Mouse (Mus musculus) liver, embryonic 12.5 days (tissue): Measurements from ENCODE around the gene Fkbpl. TPM values are rescaled to one million over a fixed set of nuclear protein-coding genes. Genes with fewer than 3 reads are reported as not detected.

ENCODE experiments used
- ATAC-seq: fragments of 200-750 bp; cut with Nextera tagmentation; 2 replicates; pipeline ENCODE4 v1.8.0; 2017; ENCODE audit warnings: moderate number of reproducible peaks, mild to moderate bottlenecking, moderate library complexity
- H3K27ac ChIP-seq: fragments of 300-500 bp; sonication (generic); 2 replicates; pipeline ENCODE4 v1.5.1; 2016; ENCODE audit warnings: mild to moderate bottlenecking
- H3K27me3 ChIP-seq: fragments of 300-500 bp; sonication (generic); replicated peaks from 2 replicates; pipeline ENCODE4 v1.6.1; 2016; ENCODE audit warnings: mild to moderate bottlenecking, moderate library complexity
- H3K36me3 ChIP-seq: fragments of 300-500 bp; sonication (generic); 2 replicates; pipeline ENCODE4 v1.6.1; 2016; ENCODE audit warnings: mild to moderate bottlenecking, moderate library complexity
- H3K4me1 ChIP-seq: fragments of 300-500 bp; sonication (generic); 2 replicates; pipeline ENCODE4 v1.6.1; 2016
- H3K4me2 ChIP-seq: fragments of 300-500 bp; sonication (generic); 2 replicates; pipeline ENCODE4 v1.6.1; 2016; ENCODE audit warnings: mild to moderate bottlenecking, moderate library complexity
- H3K4me3 ChIP-seq: fragments of 300-500 bp; sonication (generic); 2 replicates; pipeline ENCODE4 v1.5.1; 2016; ENCODE audit warnings: mild to moderate bottlenecking, moderate library complexity
- H3K9ac ChIP-seq: fragments of 300-500 bp; sonication (generic); 2 replicates; pipeline ENCODE4 v1.6.1; 2016; ENCODE audit warnings: mild to moderate bottlenecking, moderate library complexity
- H3K9me3 ChIP-seq: fragments of 300-500 bp; sonication (generic); replicated peaks from 2 replicates; pipeline ENCODE4 v1.6.1; 2016; ENCODE audit warnings: mild to moderate bottlenecking, moderate library complexity
- WGBS: fragments of 180-500 bp; shearing (Covaris S2); methylation state at CpG from one replicate; pipeline ENCODE4 v1.1.7; 2016; ENCODE audit not compliant: insufficient replicate concordance; 5-methylcytosine and 5-hydroxymethylcytosine counted together
- polyA plus RNA-seq: library from polyadenylated mRNA; unstranded; fragments of >200 nt; fragmentation: Nextera tagmentation; extraction: Ambion mirVana; gene quantifications from 2 replicates; pipeline ENCODE4 v1.2.1, GENCODE M21; 2016

Fkbpl gene
- polyA plus RNA-seq, 1 experiment from 2014 or later: 7.1 TPM

DNA sequence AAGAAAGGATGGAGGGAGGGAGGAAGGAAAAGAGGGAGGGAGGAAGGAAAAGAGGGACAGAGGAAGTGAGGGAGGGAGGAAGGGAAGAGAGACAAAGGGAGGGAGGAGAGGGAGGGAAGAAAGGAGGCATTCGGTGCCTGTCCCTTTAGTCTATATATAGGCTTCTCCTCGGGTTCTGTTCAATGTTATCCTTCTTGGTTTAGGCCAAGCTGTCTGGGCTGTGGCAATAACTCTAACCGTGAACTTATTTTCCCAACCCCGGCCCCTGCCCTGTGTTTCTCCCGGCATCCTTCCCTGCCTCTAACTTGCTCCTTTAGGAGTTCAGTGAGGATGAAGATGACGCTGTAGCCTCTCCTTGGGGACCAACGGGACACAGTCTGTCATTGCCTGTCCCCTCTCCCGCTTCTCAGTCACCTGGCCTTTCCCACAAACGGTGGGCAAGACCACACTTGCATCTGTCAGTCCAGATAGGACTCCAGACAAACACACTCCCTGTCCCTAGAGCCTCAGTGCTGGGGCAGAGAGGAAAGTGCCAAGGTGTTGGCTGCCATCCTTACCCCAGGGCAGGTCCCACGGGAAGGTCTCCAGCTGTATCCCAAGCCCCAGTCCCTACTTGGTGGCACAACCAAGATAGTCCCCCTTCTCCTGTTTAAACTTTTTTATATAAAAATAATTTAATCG, 30.1 kb downstream of the Fkbpl start:
- Histone ChIP-seq H3K36me3 (no peaks in the 10 kb centered on the region), H3K4me3 (no peak overlapping the region), H3K27me3 (peaks cover 99% of the 10 kb centered on the region), H3K27ac (no peak overlapping the region), H3K9me3 (no peaks in the 10 kb centered on the region), H3K4me2 (no peak overlapping the region), H3K4me1 (peaks cover 6% of the 10 kb centered on the region; the same call in 1 of the 2 replicates), H3K9ac (no peak overlapping the region)
- WGBS: 45% methylated on average over 11 of the region's 11 CpGs
- no peak for ATAC-seq

- H3K9me3 ChIP-seq: no peaks in the 10 kb centered on the region
- H3K27me3 ChIP-seq: peaks cover 99% of the 10 kb centered on the region
- H3K36me3 ChIP-seq: no peaks in the 10 kb centered on the region
- WGBS: 59% methylated on average over 13 of the region's 13 CpGs
- no peak for ATAC-seq
- H3K9ac ChIP-seq: no peak overlapping the region
- no peak overlapping the region for H3K27ac ChIP-seq
- no peak overlapping the region for H3K4me2 ChIP-seq
- H3K4me1 ChIP-seq: peaks cover 6% of the 10 kb centered on the region; the same call in 1 of the 2 replicates
- H3K4me3 ChIP-seq: no peak overlapping the region
Measured at GRCm38 (mm10) chr17:34675205-34676092, 30.9 kb downstream of the Fkbpl start.

DNA sequence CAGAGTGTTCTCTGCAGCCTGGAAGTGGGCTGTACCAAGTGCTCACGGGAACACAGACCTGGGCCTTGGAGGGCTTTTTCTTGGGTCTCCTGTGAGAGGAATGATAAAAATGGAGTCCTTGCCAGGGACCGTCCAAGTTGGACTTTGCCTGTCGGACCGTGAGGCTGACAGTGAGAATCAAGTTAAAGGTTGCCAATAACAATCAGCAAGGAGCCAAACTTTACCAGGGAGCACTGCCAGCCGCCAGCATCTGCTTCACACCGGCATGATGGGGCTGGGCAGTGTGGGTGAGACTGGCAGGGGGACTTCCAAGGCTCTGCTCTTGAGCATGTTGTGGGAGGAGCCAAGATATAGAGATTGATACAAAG, 31.5 kb downstream of the Fkbpl start:
- H3K27ac ChIP-seq: no peak overlapping the region
- 69% methylated on average over 6 of the region's 6 CpGs for WGBS
- H3K9ac ChIP-seq: no peak overlapping the region
- no peak overlapping the region for H3K4me2 ChIP-seq
- peaks cover 6% of the 10 kb centered on the region; the same call in 1 of the 2 replicates for H3K4me1 ChIP-seq
- no peaks in the 10 kb centered on the region for H3K9me3 ChIP-seq
- no peak for ATAC-seq
- no peak overlapping the region for H3K4me3 ChIP-seq
- H3K27me3 ChIP-seq: peaks cover 98% of the 10 kb centered on the region
- no peaks in the 10 kb centered on the region for H3K36me3 ChIP-seq

DNA sequence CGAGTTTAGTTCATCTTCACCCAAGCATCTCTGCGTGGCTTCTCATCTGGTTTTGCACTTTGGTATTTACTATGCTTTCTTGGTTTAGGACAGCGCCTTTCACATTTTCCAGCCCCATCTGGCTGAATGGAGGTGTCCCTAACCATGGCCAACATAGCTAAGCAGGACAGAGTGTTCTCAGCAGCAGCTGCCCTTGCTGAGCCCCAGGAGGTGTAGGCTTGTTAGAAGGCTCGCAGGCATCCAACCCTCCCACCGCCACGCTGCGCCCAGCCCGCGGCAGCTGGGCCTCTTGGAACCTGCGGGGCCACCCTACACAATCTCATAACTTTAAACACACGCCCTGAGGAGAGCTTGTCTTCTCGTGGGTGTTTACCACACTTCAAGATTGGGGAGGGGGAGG, 32.1 kb downstream of the Fkbpl start:
- Histone ChIP-seq H3K9ac (no peak overlapping the region), H3K4me2 (no peak overlapping the region), H3K36me3 (no peaks in the 10 kb centered on the region), H3K4me1 (peaks cover 9% of the 10 kb centered on the region; the same call in 1 of the 2 replicates), H3K27ac (no peak overlapping the region), H3K4me3 (no peak overlapping the region), H3K9me3 (no peaks in the 10 kb centered on the region), H3K27me3 (peaks cover 98% of the 10 kb centered on the region)
- 56% methylated on average over 12 of the region's 12 CpGs for WGBS
- no peak for ATAC-seq

DNA sequence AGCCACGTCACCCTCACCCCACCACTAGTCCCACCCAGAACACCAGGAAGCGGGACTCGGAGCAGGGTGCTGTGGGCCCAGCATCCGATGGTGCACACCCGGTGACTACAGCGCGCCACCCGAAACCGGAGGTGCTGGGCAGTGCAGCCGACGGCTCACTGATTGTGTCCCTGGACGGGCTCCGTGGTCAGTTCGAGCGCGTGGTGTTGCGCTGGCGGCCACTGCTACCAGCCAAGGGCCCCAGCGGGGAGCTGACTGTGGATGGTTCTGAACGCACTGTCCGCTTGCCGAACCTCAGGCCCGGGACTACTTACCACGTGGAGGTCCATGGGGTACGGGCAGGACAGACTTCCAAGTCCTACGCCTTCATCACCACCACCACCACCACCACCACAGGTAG, 35.6 kb downstream of the Fkbpl start:
- Histone ChIP-seq H3K4me3 (no peak overlapping the region), H3K9me3 (no peaks in the 10 kb centered on the region), H3K4me1 (0 out of 2 replicates have a peak, but pooled peaks cover 12% of the 10 kb centered on the region), H3K9ac (no peak overlapping the region), H3K36me3 (no peaks in the 10 kb centered on the region), H3K27me3 (peaks cover 94% of the 10 kb centered on the region), H3K27ac (no peak overlapping the region), H3K4me2 (no peak overlapping the region)
- no peak for ATAC-seq
- WGBS: 64% methylated on average over 26 of the region's 26 CpGs

DNA sequence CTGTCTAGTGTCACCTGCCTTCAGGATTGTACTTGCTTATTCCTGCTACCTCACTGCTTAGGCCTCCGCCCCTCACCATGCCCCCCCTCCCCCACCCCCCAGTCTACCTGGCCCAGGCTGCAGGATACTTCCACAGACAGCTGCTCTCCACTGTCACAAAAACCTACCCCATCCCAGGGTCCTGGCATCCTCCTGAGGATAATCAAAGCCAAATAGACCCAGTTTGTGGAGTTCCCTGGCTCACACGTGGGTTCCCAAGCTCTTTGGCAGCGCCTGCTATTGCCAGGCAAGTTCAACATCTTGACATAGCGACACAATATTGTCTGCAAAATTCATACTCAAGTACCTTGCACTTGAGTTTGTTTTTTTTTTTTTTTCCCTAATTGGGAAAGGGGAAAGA, 36.1 kb downstream of the Fkbpl start:
- H3K9ac ChIP-seq: no peak overlapping the region
- 63% methylated on average over 4 of the region's 4 CpGs for WGBS
- no peak overlapping the region for H3K27ac ChIP-seq
- peaks cover 94% of the 10 kb centered on the region for H3K27me3 ChIP-seq
- no peaks in the 10 kb centered on the region for H3K36me3 ChIP-seq
- no peak for ATAC-seq
- H3K4me3 ChIP-seq: no peak overlapping the region
- no peak overlapping the region for H3K4me2 ChIP-seq
- 0 out of 2 replicates have a peak, but pooled peaks cover 12% of the 10 kb centered on the region for H3K4me1 ChIP-seq
- H3K9me3 ChIP-seq: no peaks in the 10 kb centered on the region

DNA sequence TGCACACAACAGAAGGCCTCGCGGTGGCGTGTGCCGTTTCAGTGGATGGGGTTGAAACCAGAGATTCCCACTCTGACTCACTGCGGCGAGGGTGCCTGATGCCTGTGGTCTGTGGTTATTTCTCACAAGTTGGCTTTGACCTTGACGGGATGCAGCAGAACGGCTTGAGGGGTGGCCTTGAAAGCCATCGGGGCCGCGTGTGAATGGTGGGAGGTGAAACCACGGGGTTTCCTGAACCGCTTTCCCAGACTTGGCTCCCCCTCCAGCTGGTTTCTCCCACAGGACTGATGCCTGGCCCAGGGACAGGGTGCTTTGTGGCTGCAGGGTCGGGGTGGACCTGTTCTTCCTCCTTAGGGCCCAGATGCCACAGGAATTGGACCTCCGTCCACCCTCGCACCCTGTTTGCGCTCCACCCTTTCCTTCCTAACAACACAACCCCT, 36.6 kb downstream of the Fkbpl start:
- H3K4me1 ChIP-seq: 0 out of 2 replicates have a peak, but pooled peaks cover 12% of the 10 kb centered on the region
- ATAC-seq: no peak
- WGBS: 25% methylated on average over 17 of the region's 17 CpGs
- no peaks in the 10 kb centered on the region for H3K9me3 ChIP-seq
- H3K4me2 ChIP-seq: no peak overlapping the region
- no peak overlapping the region for H3K4me3 ChIP-seq
- H3K27me3 ChIP-seq: peaks cover 88% of the 10 kb centered on the region
- no peak overlapping the region for H3K9ac ChIP-seq
- no peak overlapping the region for H3K27ac ChIP-seq
- H3K36me3 ChIP-seq: no peaks in the 10 kb centered on the region

DNA sequence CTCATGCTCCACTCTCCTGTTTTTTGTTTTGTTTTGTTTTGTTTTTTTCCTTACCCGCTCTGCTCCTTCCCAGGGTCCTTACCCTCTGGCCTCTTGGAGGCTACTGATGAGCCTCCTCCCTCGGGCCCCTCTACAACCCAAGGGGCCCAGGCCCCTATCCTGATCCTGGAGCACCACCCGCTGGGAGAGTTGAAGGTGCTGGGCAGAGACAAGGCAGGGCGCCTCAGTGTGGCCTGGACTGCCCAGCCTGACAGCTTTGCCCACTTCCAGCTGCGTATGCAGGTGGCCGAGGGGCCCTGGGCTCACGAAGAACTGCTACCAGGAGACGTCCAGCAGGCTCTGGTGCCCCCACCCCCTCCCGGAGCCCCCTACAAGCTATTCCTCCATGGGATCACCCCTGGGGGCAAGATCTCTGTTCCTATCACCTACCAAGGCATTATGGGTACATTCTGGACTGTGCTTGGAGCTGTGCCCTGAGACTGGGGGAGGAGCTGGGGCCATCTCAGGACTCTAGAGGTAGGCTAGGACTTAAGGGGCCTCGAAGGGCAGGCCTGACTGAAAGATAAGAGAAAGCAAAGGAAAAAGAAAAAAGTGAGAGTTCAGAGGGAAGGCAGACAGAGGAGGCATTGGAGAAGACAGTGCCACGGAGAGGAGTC, 37.4 kb downstream of the Fkbpl start:
- H3K27ac ChIP-seq: no peak overlapping the region
- no peaks in the 10 kb centered on the region for H3K9me3 ChIP-seq
- ATAC-seq: no peak
- no peak overlapping the region for H3K4me2 ChIP-seq
- 0 out of 2 replicates have a peak, but pooled peaks cover 12% of the 10 kb centered on the region for H3K4me1 ChIP-seq
- 54% methylated on average over 11 of the region's 11 CpGs for WGBS
- H3K4me3 ChIP-seq: no peak overlapping the region
- no peak overlapping the region for H3K9ac ChIP-seq
- H3K36me3 ChIP-seq: no peaks in the 10 kb centered on the region
- peaks cover 80% of the 10 kb centered on the region for H3K27me3 ChIP-seq

GRCm38 (mm10) chr17:34683179-34683578, 38.6 kb downstream of the Fkbpl start:
- no peak overlapping the region for H3K4me2 ChIP-seq
- no peak overlapping the region for H3K27ac ChIP-seq
- H3K27me3 ChIP-seq: peaks cover 68% of the 10 kb centered on the region
- WGBS: 62% methylated on average over 8 of the region's 8 CpGs
- H3K9ac ChIP-seq: no peak overlapping the region
- 0 out of 2 replicates have a peak, but pooled peaks cover 12% of the 10 kb centered on the region for H3K4me1 ChIP-seq
- no peak overlapping the region for H3K4me3 ChIP-seq
- no peaks in the 10 kb centered on the region for H3K36me3 ChIP-seq
- H3K9me3 ChIP-seq: no peaks in the 10 kb centered on the region
- ATAC-seq: no peak

DNA sequence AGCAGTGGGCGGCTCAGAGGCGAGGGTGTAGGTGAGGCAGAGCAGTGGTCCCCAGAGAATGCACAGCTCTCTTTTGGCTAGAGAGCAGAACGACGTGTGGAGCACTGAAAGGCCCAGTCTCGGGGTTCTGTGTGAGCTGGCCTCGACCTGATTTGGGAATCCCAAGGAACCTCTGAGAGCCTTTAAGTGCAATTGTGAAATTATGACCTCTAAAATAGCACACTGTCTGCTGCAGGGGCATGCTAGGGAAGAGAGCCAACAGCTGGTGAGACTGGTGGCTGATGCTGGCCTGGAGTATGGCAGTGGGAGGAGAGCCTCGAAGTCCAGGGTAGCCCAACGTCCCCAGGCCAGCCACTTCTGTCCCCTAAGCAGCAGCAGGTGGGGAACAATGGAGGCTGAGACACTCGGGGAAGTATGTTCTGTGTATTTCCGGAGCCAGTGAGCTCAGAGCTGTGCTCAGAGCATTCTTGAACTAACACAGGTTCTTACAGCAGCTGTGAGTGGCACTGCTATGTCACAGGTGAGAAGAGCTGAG, 39.2 kb downstream of the Fkbpl start:
- Histone ChIP-seq H3K9ac (no peak overlapping the region), H3K4me1 (0 out of 2 replicates have a peak, but pooled peaks cover 12% of the 10 kb centered on the region), H3K27me3 (peaks cover 62% of the 10 kb centered on the region), H3K36me3 (no peaks in the 10 kb centered on the region), H3K9me3 (no peaks in the 10 kb centered on the region), H3K4me3 (no peak overlapping the region), H3K4me2 (no peak overlapping the region), H3K27ac (no peak overlapping the region)
- no peak for ATAC-seq
- 53% methylated on average over 10 of the region's 10 CpGs for WGBS

- no peaks in the 10 kb centered on the region for H3K9me3 ChIP-seq
- no peak overlapping the region for H3K4me3 ChIP-seq
- H3K27ac ChIP-seq: no peak overlapping the region
- 0 out of 2 replicates have a peak, but pooled peaks cover 12% of the 10 kb centered on the region for H3K4me1 ChIP-seq
- no peak for ATAC-seq
- no peak overlapping the region for H3K4me2 ChIP-seq
- H3K36me3 ChIP-seq: no peaks in the 10 kb centered on the region
- peaks cover 56% of the 10 kb centered on the region for H3K27me3 ChIP-seq
- 46% methylated on average over 9 of the region's 9 CpGs for WGBS
- H3K9ac ChIP-seq: no peak overlapping the region
Measured at GRCm38 (mm10) chr17:34684253-34684893, 39.8 kb downstream of the Fkbpl start.
